Mouse (Mus musculus) megakaryocyte, embryonic 14.5 days (primary cell): ENCODE data around the gene Spns3.

Source experiments
- FLI1 ChIP-seq: IDR thresholded peaks from 2 replicates; pipeline ENCODE4 v1.6.1; 2012; ENCODE audit warnings: low read length, inconsistent platforms, mixed read lengths
- GATA1 ChIP-seq: IDR thresholded peaks from 3 replicates; pipeline ENCODE4 v1.6.1; 2012; ENCODE audit warnings: mixed read lengths, low read length, inconsistent platforms, borderline replicate concordance

GRCm38 (mm10) chr11:72502236-72502635, 48.1 kb downstream of the Spns3 start:
- TF ChIP-seq GATA1 (no peak), FLI1 (no peak)
